Mouse (Mus musculus) heart, adult 18-20 months (tissue): ENCODE measurements at regions not wholly inside any gene's neighbourhood (a gene's known extent, or its start where the extent isn't known, plus 50 kb on each side); places are given as distances from the start of the nearest gene placed in this dataset.
A peak's percentile ranks its signal among the peaks of the same experiment; 100 is the strongest.

ENCODE experiments used
- DNase-seq, 2 experiments: peaks; one replicate each; pipeline ENCODE4 v3.0.0; 2021 to 2022; ENCODE audit warnings: mixed read lengths in 1 of 2

DNA sequence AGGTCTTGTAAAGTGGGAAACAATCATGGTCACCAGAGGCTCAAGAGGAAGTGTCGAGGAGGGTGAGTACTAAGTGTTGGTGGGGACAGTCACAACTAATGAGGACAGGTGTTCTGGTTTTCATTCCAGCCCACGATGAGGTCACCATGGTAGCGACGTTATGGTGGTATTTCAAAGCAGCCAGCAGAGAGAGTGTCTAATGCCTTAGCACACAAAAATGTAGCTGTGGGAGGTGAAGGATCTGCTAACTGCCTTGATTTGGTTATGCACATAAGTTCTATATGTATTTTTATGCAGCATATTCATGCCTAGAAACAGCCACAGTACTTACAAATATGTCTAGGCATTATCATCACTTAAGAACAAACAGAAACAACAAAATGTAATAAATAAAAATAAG lies 151.0 kb upstream of the Cdh5 start:
- DNase-seq = no peak

DNA sequence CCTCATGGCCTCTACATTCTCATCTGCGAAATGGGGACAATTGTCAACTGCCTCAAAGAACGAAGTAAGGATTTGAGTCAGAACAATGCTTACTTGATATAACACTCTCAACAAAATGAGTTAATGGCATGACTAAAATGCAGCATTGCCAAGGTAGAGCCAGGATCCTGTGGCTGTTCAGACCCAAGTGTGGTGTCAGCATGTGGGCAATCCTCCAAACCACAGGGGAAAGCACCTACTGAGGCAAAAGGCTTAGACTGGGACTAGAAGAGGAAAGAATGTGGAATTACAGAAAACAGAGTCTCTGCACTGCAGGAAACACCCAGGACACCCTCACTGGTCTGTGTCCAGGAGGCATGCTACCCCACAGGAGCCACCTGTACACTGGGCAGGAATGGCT lies 147.8 kb upstream of the Cdh5 start:
- no peak for DNase-seq

- DNase-seq = no peak
These were observed 145.7 kb upstream of the Cdh5 start for GRCm38 (mm10) chr8:103955568-103956260.

DNA sequence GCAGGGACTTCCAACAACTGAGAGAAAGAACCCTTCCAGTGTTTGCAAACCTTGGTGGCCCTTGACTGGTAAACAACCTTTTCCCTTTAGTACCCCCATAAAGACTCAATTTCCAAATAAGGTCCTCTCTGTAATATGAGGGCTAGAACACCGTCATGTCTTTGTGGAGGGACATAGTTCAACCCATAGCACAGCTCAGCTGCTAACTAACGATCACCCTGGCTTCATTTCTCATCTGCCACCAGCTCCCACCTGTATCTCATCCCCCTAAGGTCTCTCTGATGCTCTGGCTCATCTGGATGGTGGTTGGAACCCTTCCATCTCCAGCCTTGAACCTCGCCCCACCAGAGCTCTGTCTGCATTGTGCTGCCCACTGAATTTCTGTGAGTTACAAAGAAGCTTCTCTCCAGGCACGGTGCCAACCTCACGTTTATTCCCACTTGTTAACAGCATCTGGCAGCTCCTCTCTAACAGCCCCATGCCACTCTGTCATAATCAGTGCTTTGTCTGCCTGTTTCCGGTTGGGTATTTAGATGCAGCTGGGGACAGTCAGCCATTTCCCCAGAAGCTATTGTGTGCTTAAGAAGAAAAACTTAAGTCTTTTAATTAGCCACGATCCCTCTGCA lies 137.0 kb upstream of the Cdh5 start:
- DNase-seq = no peak

DNA sequence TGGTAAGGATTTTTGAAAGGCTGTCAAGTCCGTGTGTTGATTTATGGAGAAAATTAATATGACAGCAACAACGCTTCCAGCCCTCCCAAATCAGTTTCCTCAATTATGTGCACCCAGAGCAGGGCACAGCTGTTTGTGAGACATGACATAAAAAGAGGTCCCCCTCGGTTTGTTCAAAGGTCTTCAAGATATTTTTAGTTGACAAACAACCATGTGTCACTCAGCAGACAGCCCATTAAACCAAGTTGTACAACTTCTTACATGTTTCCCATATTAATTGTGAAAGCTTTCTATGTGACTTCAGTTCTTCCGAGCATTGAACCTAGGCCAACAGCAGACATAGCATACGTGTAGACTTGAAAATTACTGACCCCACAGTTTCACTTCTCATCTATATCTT lies 131.5 kb upstream of the Cdh5 start:
- no peak for DNase-seq

DNA sequence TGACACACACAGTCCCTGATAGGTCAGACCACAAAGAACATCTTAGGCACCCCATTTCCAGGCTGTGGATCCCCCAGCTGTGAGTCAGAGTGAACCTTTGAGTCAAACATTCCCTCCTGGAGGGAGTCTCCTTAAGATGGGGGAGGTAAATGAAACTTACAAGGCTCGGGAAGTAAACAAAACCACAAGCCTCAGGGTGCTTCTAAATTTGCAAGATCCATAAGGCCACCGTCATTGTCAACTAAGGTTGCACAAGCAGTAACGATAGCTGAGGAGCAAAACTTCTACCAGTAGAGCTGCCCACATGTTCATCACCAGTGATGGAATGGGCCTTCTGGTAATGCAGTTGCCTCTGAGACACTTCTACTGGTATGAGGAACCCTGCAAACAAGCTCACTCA lies 130.9 kb upstream of the Cdh5 start:
- no peak for DNase-seq

DNA sequence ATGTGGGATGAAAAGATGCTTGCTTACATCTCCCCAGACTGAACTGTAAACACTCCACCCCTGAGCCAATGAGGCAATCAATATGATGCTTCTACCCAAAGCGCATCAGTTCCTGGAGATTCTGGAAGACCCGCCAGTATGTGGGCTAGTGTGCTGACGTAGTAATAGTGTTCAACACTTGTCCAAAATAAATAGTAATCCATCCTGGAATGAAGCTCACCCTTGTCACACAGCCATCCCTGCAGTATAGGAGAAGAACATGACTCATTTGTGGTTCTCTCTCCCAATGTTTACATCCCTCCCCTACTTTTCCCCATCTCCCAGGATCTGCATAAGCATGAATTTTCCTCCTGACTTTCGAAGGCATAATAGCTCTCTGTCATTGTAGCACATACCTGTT lies 130.5 kb upstream of the Cdh5 start:
- no peak for DNase-seq

DNA sequence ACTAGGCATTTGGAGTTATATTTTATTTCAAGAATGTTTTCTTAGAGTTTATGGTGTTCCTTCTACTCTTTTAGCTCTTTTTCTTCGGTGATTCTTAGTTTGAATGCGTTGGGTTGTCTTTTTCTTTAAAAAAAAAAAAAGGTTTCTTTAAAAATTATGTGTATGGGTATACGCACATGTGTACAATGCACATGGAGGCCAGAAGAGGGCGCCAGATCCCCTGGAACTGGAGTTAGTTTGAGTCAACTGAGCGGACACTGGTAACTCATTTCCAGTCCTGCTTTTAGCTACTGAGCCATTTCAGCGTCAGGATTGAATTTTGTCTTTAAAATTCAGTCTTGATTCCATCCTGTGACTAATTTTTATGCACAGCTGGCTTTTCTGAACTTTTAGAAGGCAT lies 124.9 kb upstream of the Cdh5 start:
- no peak for DNase-seq

GRCm38 (mm10) chr8:103978948-103979347 lies 122.5 kb upstream of the Cdh5 start:
- no peak for DNase-seq

DNA sequence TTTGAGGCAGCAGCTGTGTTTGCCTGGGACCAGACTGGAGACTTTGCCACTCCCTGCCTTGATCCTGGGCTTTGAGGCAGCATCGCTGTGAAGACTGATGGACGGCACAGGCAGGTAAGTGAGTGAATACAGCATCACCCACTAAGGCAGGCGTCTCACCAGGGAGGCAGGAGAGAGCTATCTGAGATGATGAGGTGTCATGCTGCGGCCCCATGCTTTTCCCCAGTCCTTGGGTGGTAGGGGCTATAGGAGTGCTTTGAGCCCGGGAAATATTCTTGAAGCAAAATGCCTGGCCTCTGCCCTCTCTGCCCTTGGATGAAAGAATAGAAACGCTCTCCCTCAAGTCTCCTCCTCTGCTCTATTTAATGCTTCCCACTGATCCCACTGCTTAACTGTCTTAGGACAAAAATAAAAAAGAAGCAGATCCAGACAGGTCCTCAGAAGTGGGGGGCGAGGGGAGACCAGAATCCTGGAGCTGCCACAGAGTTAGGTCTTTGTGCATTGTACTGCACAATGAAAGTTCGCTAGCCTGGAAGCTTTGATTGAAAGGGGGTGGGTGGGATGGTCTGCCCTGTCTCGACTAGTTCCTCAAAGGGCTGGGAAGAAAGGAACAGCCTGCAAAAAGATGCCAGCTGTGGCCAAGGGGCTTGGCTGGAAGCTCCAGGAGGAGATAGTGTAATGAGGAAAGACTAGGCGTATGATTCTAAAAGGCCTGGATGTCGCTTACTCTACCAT lies 117.4 kb upstream of the Cdh5 start:
- DNase-seq = no peak

- no peak for DNase-seq
These were observed 115.8 kb upstream of the Cdh5 start for GRCm38 (mm10) chr8:103985640-103986039.

DNA sequence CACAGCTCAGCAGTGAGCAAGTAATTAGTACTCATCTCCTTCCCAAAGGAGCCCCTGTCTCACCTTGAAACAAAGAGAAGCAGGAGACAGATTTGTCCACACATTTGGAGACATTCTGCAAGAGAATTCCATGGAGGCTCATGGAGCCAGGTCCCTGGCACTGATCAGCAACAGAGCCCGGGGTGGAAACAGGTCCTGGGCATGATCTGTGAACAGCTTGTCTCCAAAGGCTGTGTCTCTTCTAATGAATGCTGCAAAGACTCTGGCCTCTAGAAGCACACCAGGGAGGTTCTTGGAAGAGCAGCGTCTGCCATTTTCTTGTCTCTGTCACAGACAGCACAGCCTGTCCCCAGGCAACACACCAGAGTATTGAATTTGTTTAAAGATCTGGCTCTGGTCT lies 107.5 kb upstream of the Cdh5 start:
- no peak for DNase-seq

DNA sequence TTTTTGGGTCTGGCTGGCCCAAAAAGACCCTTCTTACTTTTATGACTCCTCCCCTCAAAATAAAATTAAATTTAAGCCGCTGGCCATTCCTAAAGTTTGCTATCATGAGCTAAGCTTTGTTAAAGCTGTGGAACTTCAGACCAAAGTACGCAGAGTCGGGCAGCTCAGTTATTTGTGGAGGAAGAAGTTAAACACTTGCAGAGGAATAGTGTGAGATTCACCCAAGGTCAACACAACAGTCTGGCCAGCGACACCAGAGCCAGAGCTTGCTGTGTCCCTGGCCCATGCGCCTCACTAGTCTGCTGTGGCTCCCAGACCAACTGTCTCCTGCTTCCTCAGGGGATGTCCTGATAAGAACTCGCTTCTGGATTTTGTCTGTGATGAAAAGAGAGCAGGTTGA lies 103.3 kb upstream of the Cdh5 start:
- peak; percentile 15 to 21 for DNase-seq

DNA sequence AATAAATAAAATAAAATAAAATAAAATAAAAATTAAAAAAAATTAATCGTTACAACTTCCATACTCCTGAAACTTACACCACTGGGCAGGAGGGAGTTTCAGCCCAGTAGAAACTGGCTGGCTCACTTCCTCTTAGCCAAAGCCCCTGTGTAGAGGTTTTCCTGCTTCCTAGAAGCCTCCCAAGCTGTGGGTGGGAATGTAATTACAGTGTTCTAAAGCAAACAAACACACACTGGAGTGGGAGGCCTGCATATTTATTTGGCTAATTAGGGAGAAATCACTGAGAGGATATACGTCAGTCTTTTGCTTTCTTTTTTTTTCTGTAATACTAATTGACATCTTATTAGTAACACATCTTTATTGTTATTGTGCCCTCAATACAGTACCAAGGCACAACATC lies 94.2 kb upstream of the Cdh5 start:
- DNase-seq = no peak

- DNase-seq = no peak
These were observed 92.7 kb upstream of the Cdh5 start for GRCm38 (mm10) chr8:104008756-104009155.

DNA sequence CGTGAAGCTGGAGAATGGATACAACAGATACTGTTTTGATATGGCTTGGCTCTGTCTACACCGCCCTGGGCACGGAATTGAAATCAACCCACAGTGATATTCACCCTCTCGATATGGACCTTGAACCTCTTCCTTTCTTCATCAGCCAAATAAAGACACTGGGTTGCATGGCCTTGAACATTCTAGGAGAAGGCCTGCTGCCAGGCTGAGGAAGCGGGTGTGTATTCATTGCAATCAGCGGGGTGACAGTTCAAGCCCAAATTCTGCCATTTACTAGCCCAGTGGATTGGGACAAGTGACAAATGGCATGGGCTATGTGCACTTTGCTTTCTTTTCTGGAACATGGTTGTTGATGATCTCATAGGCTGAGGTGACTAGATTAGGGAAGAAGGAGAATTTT lies 92.1 kb upstream of the Cdh5 start:
- no peak for DNase-seq

GRCm38 (mm10) chr8:104022231-104022630 lies 79.2 kb upstream of the Cdh5 start:
- no peak for DNase-seq

DNA sequence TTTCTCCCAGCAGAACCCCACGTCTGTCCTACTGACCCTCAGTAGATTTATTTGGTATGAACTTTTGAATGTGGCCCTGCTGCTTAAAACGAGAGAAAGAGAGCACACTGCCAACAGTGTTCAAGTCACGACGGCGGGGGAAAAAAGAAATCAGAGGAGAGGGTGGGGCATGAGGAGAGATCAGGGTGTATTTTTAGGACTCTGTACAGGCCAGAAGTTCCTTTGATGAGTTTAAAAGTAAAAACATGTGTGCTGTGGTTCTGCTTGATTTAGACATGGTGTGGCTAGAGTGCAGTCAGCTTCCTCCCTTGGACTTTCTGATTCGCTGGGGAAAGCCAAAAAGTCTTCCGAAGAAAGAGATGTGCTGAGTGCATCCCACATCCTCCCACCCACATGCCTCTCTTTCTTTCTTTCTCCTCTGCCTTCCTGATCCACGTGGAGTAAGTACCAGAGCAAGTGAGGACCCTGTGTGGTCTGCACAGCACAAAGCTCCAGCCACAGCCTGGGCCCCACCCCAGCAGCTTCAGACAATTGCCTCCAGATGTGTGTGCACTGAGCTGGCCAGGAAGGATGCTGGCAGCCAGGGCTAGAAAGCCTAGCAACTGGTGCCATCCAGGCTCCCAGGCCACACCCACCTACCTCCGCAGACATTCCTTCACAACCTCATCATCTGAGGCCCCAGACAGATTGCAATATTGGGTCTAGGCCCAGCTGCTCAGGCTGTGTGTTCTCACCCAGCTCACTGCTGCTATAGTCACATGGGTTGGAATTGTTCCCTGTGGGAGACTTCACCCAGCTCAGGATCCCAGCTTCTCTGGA lies 78.5 kb upstream of the Cdh5 start:
- peak; percentile 49 to 72 for DNase-seq

DNA sequence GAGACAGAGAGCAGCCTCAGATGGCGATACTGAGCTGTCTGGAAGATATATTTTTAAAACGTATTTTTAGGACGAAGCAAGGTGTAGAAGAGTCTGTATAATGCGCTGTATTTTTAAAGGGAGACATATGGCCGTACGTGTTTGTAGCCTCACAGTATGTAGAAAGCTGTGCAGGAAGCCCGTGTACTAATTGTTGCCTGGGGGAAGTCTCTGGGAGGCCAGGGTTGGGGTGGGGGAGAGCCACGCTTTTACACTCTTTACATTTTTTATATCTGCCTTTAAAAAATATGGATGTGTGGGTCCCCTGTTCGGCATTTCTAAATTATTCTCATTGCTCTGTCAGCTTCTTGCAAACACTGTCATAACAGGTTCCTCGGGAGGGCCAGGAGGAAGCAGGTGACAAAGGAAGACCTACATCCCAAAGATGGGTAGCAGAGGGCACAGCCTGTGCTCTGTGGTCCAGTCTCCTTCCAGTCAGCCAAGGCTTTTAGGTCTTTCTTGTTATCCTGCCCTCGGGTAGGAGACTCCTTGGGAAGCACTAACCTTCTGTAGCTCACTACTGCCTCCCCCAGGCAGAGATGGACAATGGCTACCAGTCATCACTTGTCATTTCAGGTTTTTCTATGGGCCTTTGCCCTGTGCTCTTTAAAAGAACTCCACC lies 74.1 kb upstream of the Cdh5 start:
- DNase-seq = peak; percentile 11 to 41

- DNase-seq = peak; percentile 74 to 81
These were observed 72.8 kb upstream of the Cdh5 start for GRCm38 (mm10) chr8:104028626-104029025.

GRCm38 (mm10) chr8:104032179-104032578 lies 69.2 kb upstream of the Cdh5 start:
- DNase-seq = peak in 1 of 2 experiments; percentile 31

DNA sequence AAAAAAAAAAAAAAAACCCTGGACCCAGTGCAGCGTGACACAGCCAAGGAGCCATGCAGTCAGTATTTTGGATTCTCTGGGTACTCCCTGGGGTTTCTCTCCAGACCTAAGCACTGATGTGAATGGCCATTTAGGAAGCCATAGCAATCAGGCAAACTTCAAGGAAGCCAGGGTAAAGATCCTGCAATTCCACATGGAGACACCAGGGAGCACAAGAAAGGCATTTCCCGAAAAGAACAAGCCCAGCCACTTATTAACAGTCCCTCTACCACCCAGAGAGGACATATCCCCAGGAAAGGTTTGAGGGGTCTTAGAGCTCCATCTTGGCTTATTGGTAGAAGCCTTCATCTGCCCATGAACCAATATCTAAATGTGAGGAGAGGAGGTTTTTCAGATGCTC lies 68.3 kb upstream of the Cdh5 start:
- no peak for DNase-seq
